Mouse (Mus musculus) frontal cortex, adult 2 months (tissue): ENCODE results near the gene Slco2b1. TPM values are rescaled to one million over a fixed set of nuclear protein-coding genes. Genes with fewer than 3 reads are reported as not detected.
"Not testable (repeated sequence)": the region's sequence is repeated elsewhere in the genome, so short reads cannot be mapped to it uniquely, and the experiment has no call there.

Experiments used
- DNase-seq, 2 experiments: peaks; one replicate each; pipeline ENCODE4 v3.0.0; 2022; ENCODE audit warnings: low spot score in 1 of 2; ENCODE audit errors: extremely low spot score in 1 of 2
- polyA plus RNA-seq: library from polyadenylated mRNA; depleted of rRNA; stranded (reverse); fragments of >200 nt; gene quantifications from 2 replicates; pipeline ENCODE4 v1.2.3, GENCODE M21; 2012; rRNA removed

The Slco2b1 gene
- 12.3 and 16.5 TPM in 2 replicates for polyA plus RNA-seq

DNA sequence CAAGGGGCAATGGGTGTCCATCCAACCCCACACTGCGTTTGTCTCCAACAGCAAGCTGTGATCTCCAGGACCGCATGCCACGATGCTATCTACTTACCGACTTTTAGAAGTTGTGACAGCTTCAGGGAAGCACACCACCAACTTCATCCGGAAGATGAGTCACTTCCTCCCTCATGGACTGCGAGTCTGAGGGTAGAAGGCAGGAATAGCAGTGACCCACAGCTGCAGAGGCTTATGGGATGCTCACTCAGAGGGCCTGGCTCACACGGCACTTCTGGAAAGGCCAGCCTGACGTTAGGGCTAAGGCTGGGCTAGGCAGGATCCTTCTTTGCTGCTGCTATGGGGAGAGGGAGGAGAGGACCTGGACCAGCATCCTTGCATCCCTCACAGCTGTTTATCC, at the start of gene Slco2b1:
Slco2b1 (minus strand) TSS at position 175 of the 400 bp plus-strand sequence.
- DNase-seq, result no peak

DNA sequence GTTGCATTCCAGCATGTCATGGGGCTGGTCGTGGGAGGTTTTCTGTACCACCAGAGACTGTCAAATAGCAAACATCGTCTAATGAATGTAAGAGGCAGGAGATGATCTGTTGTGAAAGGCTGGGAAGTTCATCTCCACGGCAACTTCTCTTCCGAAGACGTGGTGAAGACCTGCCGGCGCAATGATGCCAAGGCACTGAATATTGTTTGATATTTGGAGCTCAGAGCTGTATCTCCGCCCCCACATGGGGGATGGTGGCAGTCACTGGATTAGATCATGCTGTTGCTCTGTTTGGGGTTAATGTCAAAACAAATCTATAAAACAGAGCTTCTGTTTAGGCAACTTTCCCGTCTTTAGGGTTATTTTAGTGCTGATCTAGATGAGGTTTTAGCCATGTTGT, 28.1 kb upstream of the Slco2b1 start:
- peak; percentile 14 to 49 for DNase-seq

DNA sequence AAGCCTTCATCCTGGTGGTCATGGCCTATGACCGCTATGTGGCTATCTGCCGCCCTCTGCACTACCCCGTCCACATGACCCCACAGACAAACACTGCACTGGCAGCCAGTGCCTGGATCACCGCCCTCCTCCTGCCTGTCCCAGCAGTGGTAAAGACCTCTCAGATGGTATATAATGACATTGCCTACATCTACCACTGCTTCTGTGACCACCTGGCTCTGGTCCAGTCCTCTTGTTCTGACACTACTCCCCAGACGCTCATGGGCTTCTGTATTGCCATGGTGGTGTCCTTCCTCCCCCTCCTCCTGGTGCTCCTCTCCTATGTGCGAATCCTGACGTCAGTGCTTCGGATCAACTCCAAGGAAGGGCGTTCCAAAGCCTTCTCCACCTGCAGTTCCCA, 24.4 kb upstream of the Slco2b1 start:
- DNase-seq, result not testable (repeated sequence)

- DNase-seq, result no peak
Observed at GRCm38 (mm10) chr7:99734612-99735011, 23.5 kb upstream of the Slco2b1 start.

GRCm38 (mm10) chr7:99729973-99730372, 18.8 kb upstream of the Slco2b1 start, which contains the start of gene Olfr520:
Olfr520 (plus strand) TSS chr7:99730273.
- DNase-seq, result no peak

DNA sequence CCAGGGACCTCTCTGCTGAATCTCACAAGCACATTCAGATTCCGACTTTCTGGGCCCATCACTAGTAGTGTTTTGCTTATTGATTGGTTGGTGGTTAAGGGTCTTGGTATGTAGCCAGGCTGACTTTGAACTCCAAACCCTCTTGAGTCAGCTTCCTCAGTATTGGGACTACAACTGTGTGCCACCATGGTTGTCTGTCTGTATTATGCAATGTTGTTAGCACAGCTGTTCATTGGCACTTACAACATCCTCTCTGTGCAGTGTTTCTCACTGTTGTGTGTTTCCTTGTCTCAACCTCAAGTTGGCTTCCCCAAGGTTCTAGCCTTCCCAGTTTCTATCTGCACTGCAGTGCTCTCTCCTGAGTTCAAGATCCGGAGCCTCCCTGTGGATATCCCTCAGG, 5.4 kb upstream of the Slco2b1 start:
- no peak for DNase-seq

DNA sequence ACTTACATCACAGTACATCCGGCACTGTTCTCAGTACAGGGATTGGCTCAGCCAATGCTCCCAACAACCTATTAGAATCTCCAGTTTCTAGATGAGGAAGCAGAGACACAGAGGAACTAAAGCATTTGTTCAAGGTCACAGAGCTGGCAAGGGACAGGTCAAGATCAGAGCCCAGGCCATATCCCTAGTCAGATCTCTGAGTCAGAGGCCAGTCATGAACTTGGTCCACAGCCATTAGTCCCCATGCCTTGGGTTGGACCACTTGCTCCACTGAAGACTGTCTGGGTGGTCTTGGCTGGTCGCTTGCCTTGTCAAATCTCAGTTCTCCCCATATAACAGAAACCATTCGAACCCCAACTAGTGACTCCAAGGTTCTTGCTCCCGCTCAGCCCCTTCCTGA, 1.3 kb upstream of the Slco2b1 start:
- no peak for DNase-seq

- peak in 1 of 2 experiments; percentile 75 for DNase-seq
Observed at GRCm38 (mm10) chr7:99710476-99710875, 664 bp downstream of the Slco2b1 start.

- no peak for DNase-seq
Observed at GRCm38 (mm10) chr7:99709992-99710391, 1.1 kb downstream of the Slco2b1 start.

- DNase-seq, result no peak
Observed at GRCm38 (mm10) chr7:99708750-99709149, 2.4 kb downstream of the Slco2b1 start.

DNA sequence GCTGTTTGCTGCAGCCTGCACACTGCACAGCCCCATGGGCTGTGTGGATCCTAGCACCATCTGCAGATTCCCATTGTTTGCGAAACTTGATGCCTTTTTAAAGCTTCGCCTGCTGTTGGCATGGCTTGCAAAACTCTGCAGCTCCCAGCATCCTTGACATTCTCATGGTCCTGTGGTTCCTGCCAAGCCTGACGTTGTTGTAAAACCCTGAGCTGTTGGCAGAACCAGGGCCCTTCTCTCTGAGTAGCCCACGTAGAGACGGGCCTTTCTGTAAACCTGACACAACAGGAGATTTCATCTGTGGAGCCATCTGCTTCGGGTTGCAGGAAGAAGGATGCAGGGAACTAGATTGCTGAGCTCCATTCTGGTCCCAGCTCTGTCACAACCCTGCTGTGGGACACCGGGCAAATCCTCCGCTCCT, 2.8 kb downstream of the Slco2b1 start:
- peak; percentile 74 to 80 for DNase-seq

DNA sequence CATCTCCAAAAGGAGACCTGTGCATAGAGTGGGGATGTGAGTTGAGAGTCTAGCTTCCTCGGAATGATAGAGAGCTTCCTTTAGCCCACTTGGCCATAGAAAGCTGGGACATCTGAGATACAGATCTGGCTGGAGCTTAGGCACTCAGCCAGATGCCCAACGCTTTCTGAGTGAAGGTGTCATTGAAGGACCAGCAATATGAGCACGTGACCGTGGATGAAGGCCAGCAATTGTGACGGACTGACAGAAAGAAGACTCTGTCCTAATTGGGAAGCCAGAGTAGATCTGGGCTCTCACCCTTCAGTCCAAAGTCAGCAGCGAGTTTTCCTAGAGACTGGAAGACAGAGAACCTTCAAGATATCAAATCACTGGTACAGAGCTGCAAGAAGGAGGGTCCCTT, 3.5 kb downstream of the Slco2b1 start:
- DNase-seq, result no peak

GRCm38 (mm10) chr7:99707038-99707595, 4.0 kb downstream of the Slco2b1 start:
- DNase-seq, result no peak

DNA sequence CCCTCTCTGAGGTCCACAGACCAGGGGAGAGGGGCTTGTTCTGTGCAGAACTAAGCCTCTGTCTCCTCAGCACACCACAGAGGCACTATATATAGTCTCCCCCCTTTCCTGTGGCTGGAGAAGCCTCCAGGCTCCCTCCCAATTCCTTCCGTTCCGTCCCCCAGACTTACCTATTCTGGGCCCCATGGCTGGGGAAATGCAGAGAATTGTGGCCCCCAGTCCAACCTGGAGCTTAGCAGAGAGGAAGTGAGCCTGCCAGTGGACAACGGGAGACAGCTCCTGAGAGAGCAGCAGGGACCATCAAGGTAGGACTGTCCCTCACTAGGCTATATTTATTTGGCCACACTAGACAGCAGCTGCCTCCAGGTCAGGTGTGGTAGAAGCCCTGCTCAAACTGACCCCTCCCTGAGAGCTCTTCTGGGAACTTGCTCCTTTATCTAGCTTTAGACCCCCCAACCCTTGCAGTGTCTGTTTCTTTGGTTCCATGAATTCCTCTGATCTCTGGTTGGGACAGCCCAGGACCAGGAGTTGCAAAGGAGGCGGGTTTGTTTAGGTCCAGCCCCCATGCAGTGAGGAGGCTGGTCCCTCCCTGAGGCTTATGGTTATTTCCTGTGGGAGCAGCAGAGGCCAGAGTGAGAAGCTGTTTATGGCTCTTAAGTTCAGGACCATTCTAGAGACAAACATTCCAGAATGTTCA, 4.7 kb downstream of the Slco2b1 start:
- no peak for DNase-seq

DNA sequence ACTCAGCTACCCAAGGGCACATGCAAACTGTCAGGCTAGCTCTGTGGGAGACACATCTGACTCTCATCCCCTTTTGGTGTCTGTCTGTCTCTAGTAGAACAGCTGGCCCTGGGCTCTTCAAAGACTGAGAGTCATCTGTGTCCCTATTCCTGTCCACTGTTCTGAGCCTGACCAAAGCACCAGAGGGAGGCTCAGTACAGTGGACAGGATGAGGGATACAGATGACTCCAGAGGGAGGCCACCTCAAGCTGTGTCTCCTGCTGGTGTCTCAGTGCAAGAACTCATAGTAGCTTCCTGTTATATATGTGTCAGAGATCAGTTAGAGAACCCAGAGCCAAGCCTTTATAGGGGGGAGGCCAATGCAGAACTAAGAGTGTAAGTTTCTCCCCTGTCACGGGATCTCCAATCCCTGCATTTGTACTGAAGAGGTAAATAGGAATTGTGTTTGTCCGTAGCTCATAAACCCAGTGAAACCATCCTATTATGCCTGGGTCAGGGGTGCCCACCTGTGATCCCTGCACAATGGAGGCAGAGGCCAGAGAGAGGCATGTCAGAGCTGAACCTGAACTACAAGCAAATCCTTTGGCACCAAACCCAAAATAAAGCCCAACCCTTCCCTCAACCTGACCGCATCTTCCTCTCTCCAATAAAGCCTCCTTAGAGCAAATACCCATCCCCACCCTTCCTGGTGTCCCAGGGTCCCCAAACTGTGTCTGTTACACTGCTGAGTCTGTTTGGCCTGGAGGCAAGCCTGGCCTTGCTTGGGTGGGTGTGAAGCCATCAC, 6.2 kb downstream of the Slco2b1 start:
- DNase-seq, result no peak

GRCm38 (mm10) chr7:99702201-99702600, 8.9 kb downstream of the Slco2b1 start:
- DNase-seq, result no peak

DNA sequence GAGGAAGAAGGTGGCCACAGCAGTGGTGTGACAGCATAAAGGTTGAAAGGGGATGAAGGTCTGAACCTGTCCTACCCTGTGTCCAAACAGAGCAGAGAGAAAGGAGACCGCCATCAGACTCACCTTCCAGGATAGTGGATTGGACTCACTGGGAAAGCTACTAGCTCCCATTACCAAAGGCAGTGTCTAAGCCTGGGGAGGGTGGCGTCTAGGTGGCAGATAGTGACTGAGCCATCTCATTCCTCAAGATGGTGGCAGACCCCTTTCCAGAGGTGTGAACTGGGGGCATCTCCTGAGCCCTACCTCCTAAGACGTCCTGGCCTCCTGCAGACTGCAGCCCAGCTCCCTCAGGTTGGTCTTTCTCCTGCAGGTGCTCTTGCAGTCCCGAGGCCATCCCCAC, 10.5 kb downstream of the Slco2b1 start:
- no peak for DNase-seq

GRCm38 (mm10) chr7:99699709-99700151, 11.4 kb downstream of the Slco2b1 start:
- DNase-seq, result no peak

- no peak for DNase-seq
Observed at GRCm38 (mm10) chr7:99699106-99699505, 12.0 kb downstream of the Slco2b1 start.

DNA sequence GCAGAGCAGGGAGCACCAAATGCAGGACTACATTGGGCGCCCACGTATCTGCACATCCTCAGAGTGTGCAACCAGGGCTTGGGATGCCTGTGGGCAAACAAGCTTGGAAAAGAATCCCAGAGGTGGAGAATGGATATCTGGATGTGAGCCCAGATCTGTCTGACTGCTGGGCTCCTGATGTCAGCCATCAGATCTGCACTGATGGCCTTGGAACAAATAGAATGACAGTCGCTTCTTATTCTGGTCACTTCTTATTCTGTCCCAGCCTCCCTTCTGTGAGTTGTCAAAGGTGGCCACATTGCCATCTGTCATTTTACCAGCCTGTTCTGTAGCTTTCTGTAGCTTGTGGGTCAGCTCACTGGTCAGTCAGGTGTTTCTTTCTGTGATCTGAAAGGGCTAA, 12.6 kb downstream of the Slco2b1 start:
- no peak for DNase-seq

DNA sequence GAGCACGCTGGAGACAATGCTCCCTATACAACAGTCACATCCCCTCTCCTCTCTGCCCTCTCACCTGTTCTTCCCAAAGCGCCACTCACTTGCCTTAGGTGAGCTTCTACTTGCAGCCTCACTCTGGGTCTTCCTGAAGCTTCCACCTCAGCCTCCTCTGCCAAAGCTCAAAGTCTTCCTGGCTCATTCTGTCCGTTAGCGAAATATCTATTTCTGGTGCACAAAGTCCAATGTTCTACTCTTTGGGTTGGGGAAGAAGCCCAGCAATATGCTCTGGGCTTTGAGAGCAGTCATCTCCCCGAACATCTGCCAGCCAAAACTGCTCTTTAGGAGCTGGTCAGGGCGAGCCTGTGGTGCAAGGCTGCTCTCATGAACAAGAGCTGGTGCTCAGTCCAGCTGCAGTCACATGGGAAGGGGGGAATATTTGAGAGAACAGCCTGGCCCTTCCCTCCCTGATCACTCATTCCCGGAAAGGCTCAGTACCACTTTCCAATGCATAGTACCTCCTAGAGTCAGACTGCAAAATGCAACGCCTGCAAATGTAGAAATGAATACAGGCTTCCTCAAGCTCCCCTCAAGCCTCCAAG, 15.6 kb downstream of the Slco2b1 start:
- DNase-seq, result no peak
